Mouse (Mus musculus) kidney, adult 11 months (tissue): ENCODE data around the gene Xkr7.
A peak's percentile ranks its signal among the peaks of the same experiment; 100 is the strongest.

Experiments
- DNase-seq: peaks from one replicate; pipeline ENCODE4 v3.0.0; 2022

Gene Xkr7

GRCm38 (mm10) chr2:153031126-153032082 is at the start of gene Xkr7:
Gene Xkr7 (plus strand): TSS chr2:153031852.
- DNase-seq = no peak

GRCm38 (mm10) chr2:152985582-152985981 is 46.1 kb upstream of the Xkr7 start:
- DNase-seq = no peak

GRCm38 (mm10) chr2:152991529-152991928 is 40.1 kb upstream of the Xkr7 start:
- DNase-seq = peak; percentile 45

GRCm38 (mm10) chr2:152997046-152997445 is 34.6 kb upstream of the Xkr7 start:
- no peak for DNase-seq

GRCm38 (mm10) chr2:153002492-153003248 is 29.0 kb upstream of the Xkr7 start:
- no peak for DNase-seq

GRCm38 (mm10) chr2:153003681-153004338 is 27.8 kb upstream of the Xkr7 start:
- no peak for DNase-seq

- DNase-seq = no peak
Observed at GRCm38 (mm10) chr2:153005981-153006380, 25.7 kb upstream of the Xkr7 start.

GRCm38 (mm10) chr2:153009192-153009973 is 22.3 kb upstream of the Xkr7 start:
- no peak for DNase-seq

GRCm38 (mm10) chr2:153013724-153014515 is 17.7 kb upstream of the Xkr7 start:
- DNase-seq = no peak

GRCm38 (mm10) chr2:153014758-153015593 is 16.7 kb upstream of the Xkr7 start, which contains the start of gene Pdrg1:
Gene Pdrg1 (minus strand): TSS chr2:153015427.
- peak; percentile 92 for DNase-seq

GRCm38 (mm10) chr2:153015804-153016203 is 15.8 kb upstream of the Xkr7 start:
- no peak for DNase-seq

- no peak for DNase-seq
Observed at GRCm38 (mm10) chr2:153016786-153017185, 14.9 kb upstream of the Xkr7 start.

GRCm38 (mm10) chr2:153019355-153019754 is 12.3 kb upstream of the Xkr7 start:
- DNase-seq = no peak

GRCm38 (mm10) chr2:153021163-153021562 is 10.5 kb upstream of the Xkr7 start:
- no peak for DNase-seq

- DNase-seq = no peak
Observed at GRCm38 (mm10) chr2:153022855-153023254, 8.8 kb upstream of the Xkr7 start.

- no peak for DNase-seq
Observed at GRCm38 (mm10) chr2:153026052-153026451, 5.6 kb upstream of the Xkr7 start.

- no peak for DNase-seq
Observed at GRCm38 (mm10) chr2:153027501-153027900, 4.2 kb upstream of the Xkr7 start.

- no peak for DNase-seq
Observed at GRCm38 (mm10) chr2:153030422-153030821, 1.2 kb upstream of the Xkr7 start.

GRCm38 (mm10) chr2:153032083-153032842 is 611 bp downstream of the Xkr7 start:
- DNase-seq = peak; percentile 13

- no peak for DNase-seq
Observed at GRCm38 (mm10) chr2:153032973-153033372, 1.3 kb downstream of the Xkr7 start.
